Mouse (Mus musculus): ENCODE data around the gene Il17rc.

GRCm38 (mm10) chr6:113477353-113477752 is 6.1 kb downstream of the Il17rc start:
- no peak for TF ChIP-seq MAFK (IDR thresholded peaks at IDR 0.05; ENCODE audit: insufficient read depth, low read depth, low read length)
- no peak for TF ChIP-seq CHD2 (IDR thresholded peaks at IDR 0.05; ENCODE audit: low read depth, low read length)
- TF ChIP-seq HCFC1 (IDR thresholded peaks at IDR 0.05; ENCODE audit: borderline replicate concordance, insufficient read depth, low read length): no peak
- no peak for TF ChIP-seq ZC3H11A (IDR thresholded peaks at IDR 0.05; ENCODE audit: borderline replicate concordance, low read depth, low read length)

Data from ES-E14 (cell line).